Mouse (Mus musculus): ENCODE data around the gene Pax5.

- TF ChIP-seq CTCF (IDR thresholded peaks at IDR 0.05; ENCODE audit: low read depth, low read length), result no peak
- TF ChIP-seq POLR2A (IDR thresholded peaks at IDR 0.05; ENCODE audit: borderline replicate concordance, low read depth, low read length), result no peak
Measured at GRCm38 (mm10) chr4:44507861-44508260, 202.4 kb downstream of the Pax5 start.
